In the genomic region with DNA sequence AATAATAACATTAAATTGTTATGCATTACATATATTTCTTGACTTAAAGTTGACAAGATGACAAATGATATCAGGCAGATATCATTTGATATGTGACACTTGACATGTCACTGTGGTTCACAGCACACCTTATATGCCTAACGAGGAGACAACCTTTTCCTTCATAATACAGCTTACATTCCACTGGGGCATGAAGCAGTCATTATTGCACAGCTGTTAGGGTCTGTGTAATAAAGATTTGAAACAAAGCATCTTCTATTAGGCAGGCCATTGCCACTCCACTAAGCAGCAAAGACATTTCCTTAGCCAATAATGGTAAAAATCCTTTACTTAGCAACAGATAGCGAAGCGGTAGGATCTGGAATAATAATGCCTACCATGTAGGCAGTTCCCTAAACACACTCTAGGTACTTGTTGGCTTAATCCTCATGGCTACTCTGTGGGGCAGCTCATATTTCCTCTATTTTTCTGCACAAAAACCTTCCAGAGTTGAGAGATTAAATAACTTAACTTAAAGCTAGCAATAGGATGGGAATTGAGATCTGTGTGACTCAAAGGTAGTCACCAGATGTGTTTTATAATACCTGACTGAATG, we compare ENCODE assay signal across 21 mouse cellular contexts.
DNase-seq lines count a peak whose midpoint lies in the region; ATAC-seq and TF ChIP-seq lines count a peak whose summit lies in the region.
"Had no signal": no experiment of that assay in that cellular context is flagged by ENCODE, and none has a peak within 500 bp of the region (broad histone marks: within the 10 kb centered on the region; RNA-seq: fewer than 3 reads in every experiment).

No protein-coding gene starts in this region.

- ATAC-seq in midbrain, embryonic 11.5 days (ENCODE audit: low FRiP score), result no peak
- ATAC-seq in midbrain, postnatal 0 days (ENCODE audit: low FRiP score), result no peak
- ATAC-seq in forebrain, embryonic 14.5 days, result peak; percentile 80
- ATAC-seq in hindbrain, embryonic 14.5 days (ENCODE audit: low FRiP score), result no peak
- ATAC-seq in monocyte, adult 5-6 weeks (replicated peaks; ENCODE audit: insufficient number of reproducible peaks, low FRiP score, low TSS enrichment, poor library complexity, severe bottlenecking), result no peak
- ATAC-seq: intestine, embryonic 15.5 days had no signal

- peak; percentile 67 for DNase-seq in midbrain, embryonic 11.5 days (ENCODE audit: low spot score, missing footprints)
- no peak for DNase-seq in midbrain, postnatal 0 days (ENCODE audit: low spot score)
- DNase-seq in brain, embryonic 14.5 days (ENCODE audit: low read depth), result peak; percentile 56
- DNase-seq in forebrain, embryonic 14.5 days (ENCODE audit: low spot score), result peak; percentile 22
- DNase-seq in hindbrain, embryonic 14.5 days (ENCODE audit: low spot score), result peak; percentile 23
- no peak for DNase-seq in T-cell, adult 2 months (ENCODE audit: low spot score)
- no peak for DNase-seq in lung, adult 18-20 months
- DNase-seq: cerebellum, adult 2 months; gastrocnemius, postnatal 10 days; kidney, adult 8-10 months; kidney, postnatal 14 days; liver; lung, postnatal 4 days; right cerebral cortex, adult 18-20 months; right cerebral cortex, postnatal 4 days; thymus, postnatal 25 days had no signal

- no peak overlapping the region for H3K9ac ChIP-seq in midbrain, embryonic 11.5 days (ENCODE audit: low read length)
- H3K9ac ChIP-seq in midbrain, postnatal 0 days (replicated peaks; ENCODE audit: low read length, poor library complexity, severe bottlenecking), result no peak overlapping the region
- H3K9ac ChIP-seq in forebrain, embryonic 14.5 days (ENCODE audit: low read length), result no peak overlapping the region
- H3K9ac ChIP-seq in hindbrain, embryonic 14.5 days, result no peak overlapping the region
- H3K9ac ChIP-seq: intestine, embryonic 15.5 days; liver, embryonic 15.5 days had no signal

- no peaks in the 10 kb centered on the region for H3K4me1 ChIP-seq in midbrain, embryonic 11.5 days (ENCODE audit: control insufficient read depth, insufficient read depth, low read length)
- H3K4me1 ChIP-seq in midbrain, postnatal 0 days (ENCODE audit: insufficient read depth, low read length), result no peaks in the 10 kb centered on the region
- H3K4me1 ChIP-seq in forebrain, embryonic 14.5 days (ENCODE audit: control insufficient read depth, insufficient read depth, low read length), result no peaks in the 10 kb centered on the region
- no peaks in the 10 kb centered on the region for H3K4me1 ChIP-seq in hindbrain, embryonic 14.5 days (replicated peaks; ENCODE audit: control insufficient read depth, insufficient read depth, low read length)
- H3K4me1 ChIP-seq: intestine, embryonic 15.5 days; limb, embryonic 10.5 days; liver, embryonic 15.5 days had no signal

- TF ChIP-seq POLR2A in brain, embryonic 14.5 days (IDR thresholded peaks at IDR 0.05; ENCODE audit: borderline replicate concordance, extremely low read depth, insufficient read depth, insufficient read length, poor library complexity, severe bottlenecking), result no peak

- H3K36me3 ChIP-seq in midbrain, embryonic 11.5 days (ENCODE audit: control insufficient read depth, insufficient read depth, low read length), result no peaks in the 10 kb centered on the region
- no peaks in the 10 kb centered on the region for H3K36me3 ChIP-seq in midbrain, postnatal 0 days (ENCODE audit: insufficient read depth, low read length)
- no peaks in the 10 kb centered on the region for H3K36me3 ChIP-seq in forebrain, embryonic 14.5 days (ENCODE audit: control insufficient read depth, insufficient read depth, low read length)
- no peaks in the 10 kb centered on the region for H3K36me3 ChIP-seq in hindbrain, embryonic 14.5 days (replicated peaks; ENCODE audit: control insufficient read depth, insufficient read depth)
- H3K36me3 ChIP-seq: intestine, embryonic 15.5 days; limb, embryonic 10.5 days; liver, embryonic 15.5 days had no signal

- no peak for TF ChIP-seq CTCF in midbrain, postnatal 0 days (IDR thresholded peaks at IDR 0.05)
- no peak for TF ChIP-seq CTCF in brain, embryonic 14.5 days (IDR thresholded peaks at IDR 0.05; ENCODE audit: borderline replicate concordance, extremely low read depth, insufficient read depth, insufficient read length)

- 66% methylated on average over 3 of the region's 3 CpGs for WGBS in midbrain, embryonic 11.5 days
- WGBS in midbrain, postnatal 0 days, result 59% methylated on average over 3 of the region's 3 CpGs
- WGBS in forebrain, embryonic 14.5 days, result 19% methylated on average over 3 of the region's 3 CpGs
- WGBS in hindbrain, embryonic 14.5 days, result 54% methylated on average over 3 of the region's 3 CpGs

- no peak overlapping the region for H3K4me3 ChIP-seq in midbrain, embryonic 11.5 days (ENCODE audit: low read depth, low read length)
- H3K4me3 ChIP-seq in midbrain, postnatal 0 days (ENCODE audit: low read depth, low read length), result no peak overlapping the region
- no peak overlapping the region for H3K4me3 ChIP-seq in forebrain, embryonic 14.5 days (ENCODE audit: low read depth, low read length)
- H3K4me3 ChIP-seq in hindbrain, embryonic 14.5 days (replicated peaks; ENCODE audit: low read length), result no peak overlapping the region
- H3K4me3 ChIP-seq: intestine, embryonic 15.5 days; limb, embryonic 10.5 days; liver, embryonic 15.5 days had no signal

- no peaks in the 10 kb centered on the region for H3K27me3 ChIP-seq in midbrain, embryonic 11.5 days (ENCODE audit: control insufficient read depth, insufficient read depth, low read length)
- no peaks in the 10 kb centered on the region for H3K27me3 ChIP-seq in midbrain, postnatal 0 days (ENCODE audit: insufficient read depth, low read length)
- H3K27me3 ChIP-seq in forebrain, embryonic 14.5 days (replicated peaks; ENCODE audit: control insufficient read depth, insufficient read depth, low read length), result no peaks in the 10 kb centered on the region
- H3K27me3 ChIP-seq in hindbrain, embryonic 14.5 days (ENCODE audit: control insufficient read depth, insufficient read depth, low read length), result no peaks in the 10 kb centered on the region
- H3K27me3 ChIP-seq: intestine, embryonic 15.5 days; liver, embryonic 15.5 days had no signal

- H3K9me3 ChIP-seq in midbrain, embryonic 11.5 days (ENCODE audit: control insufficient read depth, low read length), result no peaks in the 10 kb centered on the region
- no peaks in the 10 kb centered on the region for H3K9me3 ChIP-seq in midbrain, postnatal 0 days (ENCODE audit: low read length)
- no peaks in the 10 kb centered on the region for H3K9me3 ChIP-seq in forebrain, embryonic 14.5 days (replicated peaks; ENCODE audit: control insufficient read depth, low read length)
- no peaks in the 10 kb centered on the region for H3K9me3 ChIP-seq in hindbrain, embryonic 14.5 days (ENCODE audit: control insufficient read depth, low read length)
- H3K9me3 ChIP-seq: intestine, embryonic 15.5 days; limb, embryonic 10.5 days; liver, embryonic 15.5 days had no signal

- no peak overlapping the region for H3K27ac ChIP-seq in midbrain, embryonic 11.5 days (ENCODE audit: low read depth, low read length)
- H3K27ac ChIP-seq in midbrain, postnatal 0 days (ENCODE audit: low read depth, low read length), result no peak overlapping the region
- no peak overlapping the region; the same call in 1 of the 2 replicates for H3K27ac ChIP-seq in forebrain, embryonic 14.5 days (ENCODE audit: low read depth, low read length)
- no peak overlapping the region for H3K27ac ChIP-seq in hindbrain, embryonic 14.5 days
- H3K27ac ChIP-seq: intestine, embryonic 15.5 days; limb, embryonic 10.5 days; liver, embryonic 15.5 days had no signal

- H3K4me2 ChIP-seq in midbrain, embryonic 11.5 days, result no peak overlapping the region
- no peak overlapping the region for H3K4me2 ChIP-seq in midbrain, postnatal 0 days (ENCODE audit: low read depth, low read length, poor library complexity, severe bottlenecking)
- no peak overlapping the region for H3K4me2 ChIP-seq in forebrain, embryonic 14.5 days (ENCODE audit: low read length)
- H3K4me2 ChIP-seq in hindbrain, embryonic 14.5 days (replicated peaks), result no peak overlapping the region
- H3K4me2 ChIP-seq: heart, embryonic 11.5 days; intestine, embryonic 15.5 days; liver, embryonic 15.5 days had no signal

Comparison
In these comparisons a context has a peak if more than half of its experiments do, and no peak if none do; other contexts are left out.
1. DNase-seq: peak in midbrain, embryonic 11.5 days (single experiment), brain, embryonic 14.5 days (single experiment), forebrain, embryonic 14.5 days (single experiment) and hindbrain, embryonic 14.5 days (single experiment); none in midbrain, postnatal 0 days (single experiment), T-cell, adult 2 months (single experiment) and lung, adult 18-20 months (0 of 2).